In the genomic region with DNA sequence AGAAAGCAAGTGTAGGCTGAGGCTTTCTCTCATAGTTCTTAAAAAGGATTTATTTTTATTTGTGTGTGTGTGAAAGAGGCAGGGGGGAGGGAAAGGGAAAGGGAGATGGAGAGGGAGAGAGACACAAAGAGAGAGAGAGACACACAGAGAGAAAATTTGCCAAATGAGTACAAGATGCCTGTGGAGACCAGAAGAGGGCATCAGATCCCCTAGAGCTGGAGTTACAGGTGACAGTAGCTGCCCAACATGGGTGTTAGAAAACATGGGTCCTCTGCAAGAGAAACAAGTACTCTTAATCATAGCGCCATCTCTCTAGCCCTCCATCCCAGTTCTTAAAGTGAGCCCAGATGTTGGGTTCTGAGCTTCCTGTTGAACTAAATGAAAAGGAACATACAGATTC, we compare ENCODE assay signal across 21 mouse cellular contexts.
DNase-seq lines count a peak whose midpoint lies in the region; ATAC-seq and TF ChIP-seq lines count a peak whose summit lies in the region.
"Had no signal": no experiment of that assay in that cellular context is flagged by ENCODE, and none has a peak within 500 bp of the region (broad histone marks: within the 10 kb centered on the region; RNA-seq: fewer than 3 reads in every experiment).

No protein-coding gene starts in this region.

- TF ChIP-seq EP300 in stomach, postnatal 0 days (optimal IDR thresholded peaks at IDR 0.05), result no peak

- H3K36me3 ChIP-seq in intestine, postnatal 0 days (ENCODE audit: control insufficient read depth, insufficient read depth), result no peaks in the 10 kb centered on the region
- no peaks in the 10 kb centered on the region for H3K36me3 ChIP-seq in intestine, embryonic 15.5 days
- no peaks in the 10 kb centered on the region for H3K36me3 ChIP-seq in lung, embryonic 14.5 days (ENCODE audit: insufficient read depth)
- no peaks in the 10 kb centered on the region; the same call in none of the 2 replicates for H3K36me3 ChIP-seq in stomach, postnatal 0 days (ENCODE audit: control insufficient read depth, insufficient read depth, low read length)
- H3K36me3 ChIP-seq: forebrain, embryonic 10.5 days; limb, embryonic 13.5 days; liver, embryonic 12.5 days; midbrain, embryonic 10.5 days; neural tube, embryonic 15.5 days had no signal

- 92% methylated on average over 1 of the region's 1 CpGs for WGBS in intestine, postnatal 0 days
- WGBS in intestine, embryonic 15.5 days, result 93% methylated on average over 1 of the region's 1 CpGs
- 77% methylated on average over 1 of the region's 1 CpGs for WGBS in lung, embryonic 14.5 days
- WGBS in stomach, postnatal 0 days, result 96% methylated on average over 1 of the region's 1 CpGs

- no peak for ATAC-seq in intestine, postnatal 0 days
- no peak for ATAC-seq in intestine, embryonic 15.5 days
- no peak for ATAC-seq in lung, embryonic 14.5 days (ENCODE audit: insufficient read depth)
- no peak for ATAC-seq in Patski
- no peak for ATAC-seq in stomach, postnatal 0 days (ENCODE audit: low FRiP score, low TSS enrichment)
- ATAC-seq: forebrain, embryonic 16.5 days; liver, embryonic 12.5 days had no signal

- H3K9ac ChIP-seq in intestine, postnatal 0 days (ENCODE audit: low read depth, low read length), result no peak overlapping the region
- no peak overlapping the region for H3K9ac ChIP-seq in intestine, embryonic 15.5 days
- no peak overlapping the region for H3K9ac ChIP-seq in lung, embryonic 14.5 days
- no peak overlapping the region for H3K9ac ChIP-seq in stomach, postnatal 0 days (ENCODE audit: low read length)
- H3K9ac ChIP-seq: limb, embryonic 13.5 days; liver, embryonic 12.5 days; neural tube, embryonic 15.5 days had no signal

- no peaks in the 10 kb centered on the region for H3K9me3 ChIP-seq in intestine, postnatal 0 days (ENCODE audit: control insufficient read depth)
- no peaks in the 10 kb centered on the region for H3K9me3 ChIP-seq in intestine, embryonic 15.5 days
- H3K9me3 ChIP-seq in lung, embryonic 14.5 days (ENCODE audit: low read depth, low read length), result no peaks in the 10 kb centered on the region
- H3K9me3 ChIP-seq in stomach, postnatal 0 days (ENCODE audit: control insufficient read depth, low read length), result no peaks in the 10 kb centered on the region
- H3K9me3 ChIP-seq: forebrain, embryonic 10.5 days; limb, embryonic 13.5 days; liver, embryonic 12.5 days; midbrain, embryonic 10.5 days; neural tube, embryonic 15.5 days had no signal

- H3K4me1 ChIP-seq in intestine, postnatal 0 days (replicated peaks; ENCODE audit: control insufficient read depth, insufficient read depth, low read length), result no peaks in the 10 kb centered on the region
- H3K4me1 ChIP-seq in intestine, embryonic 15.5 days (replicated peaks), result no peaks in the 10 kb centered on the region
- H3K4me1 ChIP-seq in lung, embryonic 14.5 days (ENCODE audit: insufficient read depth), result no peaks in the 10 kb centered on the region
- H3K4me1 ChIP-seq in stomach, postnatal 0 days (replicated peaks; ENCODE audit: control insufficient read depth, insufficient read depth), result no peaks in the 10 kb centered on the region
- H3K4me1 ChIP-seq: limb, embryonic 13.5 days; liver, embryonic 12.5 days had no signal

- H3K4me3 ChIP-seq in intestine, postnatal 0 days (ENCODE audit: low read depth, low read length), result no peak overlapping the region
- no peak overlapping the region for H3K4me3 ChIP-seq in intestine, embryonic 15.5 days (replicated peaks)
- H3K4me3 ChIP-seq in lung, embryonic 14.5 days (ENCODE audit: low read depth, low read length), result no peak overlapping the region
- H3K4me3 ChIP-seq in stomach, postnatal 0 days (ENCODE audit: low read depth, low read length), result no peak overlapping the region
- H3K4me3 ChIP-seq: forebrain, embryonic 10.5 days; limb, embryonic 13.5 days; liver, embryonic 12.5 days; midbrain, embryonic 10.5 days; neural tube, embryonic 15.5 days had no signal

- POLR2A ChIA-PET in Patski (lab: Charles Lee), result no interaction called here

- no peak overlapping the region for H3K27ac ChIP-seq in intestine, postnatal 0 days (ENCODE audit: low read depth, low read length)
- no peak overlapping the region for H3K27ac ChIP-seq in intestine, embryonic 15.5 days
- no peak overlapping the region for H3K27ac ChIP-seq in lung, embryonic 14.5 days (ENCODE audit: low read depth)
- no peak overlapping the region for H3K27ac ChIP-seq in stomach, postnatal 0 days (replicated peaks)
- H3K27ac ChIP-seq: forebrain, embryonic 10.5 days; limb, embryonic 13.5 days; liver, embryonic 12.5 days; midbrain, embryonic 10.5 days; neural tube, embryonic 15.5 days had no signal

- DNase-seq in lung, embryonic 14.5 days, result no peak
- no peak for DNase-seq in lung, postnatal 25 days (ENCODE audit: low spot score)
- DNase-seq in Patski (ENCODE audit: low read depth, low spot score), result no peak
- no peak for DNase-seq in stomach, postnatal 0 days (ENCODE audit: low spot score)
- DNase-seq in frontal cortex, adult 2 months (ENCODE audit: extremely low spot score in 1 of 2, low spot score in 1 of 2), result no peak
- DNase-seq: cerebellum, adult 11 months; cerebellum, postnatal 10 days; gastrocnemius, postnatal 36 days; heart, postnatal 10 days; lung, adult 18-20 months; right cerebral cortex, adult 18-20 months; right cerebral cortex, postnatal 4 days; thymus, postnatal 25 days had no signal

- CTCF ChIA-PET in Patski (lab: Charles Lee), result interaction anchor here (0.8 kb wide), 1 partner anchor 522 kb away, joined by 3 read pairs; a partner anchor contains a TSS

- no peak overlapping the region for H3K4me2 ChIP-seq in intestine, postnatal 0 days (replicated peaks; ENCODE audit: low read depth)
- H3K4me2 ChIP-seq in intestine, embryonic 15.5 days (replicated peaks), result no peak overlapping the region
- H3K4me2 ChIP-seq in lung, embryonic 14.5 days, result no peak overlapping the region
- no peak overlapping the region for H3K4me2 ChIP-seq in stomach, postnatal 0 days (replicated peaks; ENCODE audit: low read depth)
- H3K4me2 ChIP-seq: limb, embryonic 13.5 days; liver, embryonic 12.5 days; neural tube, embryonic 15.5 days had no signal

- no peaks in the 10 kb centered on the region for H3K27me3 ChIP-seq in intestine, postnatal 0 days (replicated peaks; ENCODE audit: control insufficient read depth, insufficient read depth, low read length)
- no peaks in the 10 kb centered on the region for H3K27me3 ChIP-seq in intestine, embryonic 15.5 days (replicated peaks)
- H3K27me3 ChIP-seq in lung, embryonic 14.5 days (ENCODE audit: insufficient read depth, low read length), result no peaks in the 10 kb centered on the region
- no peaks in the 10 kb centered on the region for H3K27me3 ChIP-seq in Patski
- no peaks in the 10 kb centered on the region for H3K27me3 ChIP-seq in stomach, postnatal 0 days (ENCODE audit: control insufficient read depth, insufficient read depth, low read length)
- H3K27me3 ChIP-seq: limb, embryonic 13.5 days; liver, embryonic 12.5 days; neural tube, embryonic 15.5 days had no signal

- TF ChIP-seq CTCF in intestine, postnatal 0 days (IDR thresholded peaks at IDR 0.05; ENCODE audit: low read depth), result peak; percentile 28; the same call in 1 of the 2 replicates
- peak; percentile 19; the same call in 1 of the 2 replicates for TF ChIP-seq CTCF in lung, embryonic 14.5 days (IDR thresholded peaks at IDR 0.05; ENCODE audit: low read depth)
- TF ChIP-seq CTCF in Patski (IDR thresholded peaks at IDR 0.05), result peak; percentile 42
- peak; percentile 57 for TF ChIP-seq CTCF in stomach, postnatal 0 days (IDR thresholded peaks at IDR 0.05; ENCODE audit: low read depth)

- in situ Hi-C loops in Patski (cut with MboI; ENCODE audit: low pct_unique_long_range_greater_than_20kb), result loop anchor here (10.0 kb wide), 1 partner anchor 414 kb away; no protein-coding TSS in a partner anchor
